Mouse (Mus musculus) E14TG2a.4 (cell line): ENCODE measurements at regions not wholly inside any gene's neighbourhood (a gene's known extent, or its start where the extent isn't known, plus 50 kb on each side); places are given as distances from the start of the nearest gene placed in this dataset.

Experiments
- H3K27me3 ChIP-seq: 2 replicates; pipeline ENCODE4 v1.6.1; 2014; ENCODE audit warnings: low read length, control low read depth; ENCODE audit not compliant: insufficient read depth
- H3K36me3 ChIP-seq: 2 replicates; pipeline ENCODE4 v1.6.1; 2014; ENCODE audit warnings: low read length, control low read depth; ENCODE audit not compliant: insufficient read depth
- H3K4me1 ChIP-seq: replicated peaks from 2 replicates; pipeline ENCODE4 v1.6.1; 2014; ENCODE audit warnings: low read depth, low read length, control low read depth
- H3K4me3 ChIP-seq: replicated peaks from 2 replicates; pipeline ENCODE4 v1.5.1; 2014; ENCODE audit warnings: mild to moderate bottlenecking, low read length
- H3K9me3 ChIP-seq: 2 replicates; pipeline ENCODE4 v1.6.1; 2014; ENCODE audit warnings: low read length, control low read depth
- CTCF ChIP-seq: conservative IDR thresholded peaks from 2 replicates; pipeline ENCODE4 v1.5.1; 2014; ENCODE audit warnings: low read length
- NANOG ChIP-seq: IDR thresholded peaks from 2 replicates; pipeline ENCODE4 v1.6.1; 2014; ENCODE audit warnings: borderline replicate concordance, low read length, mixed read lengths
- POU5F1 ChIP-seq: IDR thresholded peaks from 2 replicates; pipeline ENCODE4 v1.6.1; 2014; ENCODE audit warnings: low read length, borderline replicate concordance

- Histone ChIP-seq H3K36me3 (no peaks in the 10 kb centered on the region), H3K9me3 (no peaks in the 10 kb centered on the region; the same call in 1 of the 2 replicates), H3K27me3 (no peaks in the 10 kb centered on the region), H3K4me3 (no peak overlapping the region), H3K4me1 (no peaks in the 10 kb centered on the region)
- no peak for TF ChIP-seq CTCF
- no peak for TF ChIP-seq NANOG
- no peak for TF ChIP-seq POU5F1
These were observed 536.5 kb downstream of the Btbd3 start for GRCm38 (mm10) chr2:138792711-138793450.

GRCm38 (mm10) chr2:138806196-138806595 lies 549.8 kb downstream of the Btbd3 start:
- H3K4me3 ChIP-seq, result no peak overlapping the region
- H3K27me3 ChIP-seq, result no peaks in the 10 kb centered on the region
- TF ChIP-seq CTCF (no peak), NANOG (no peak), POU5F1 (no peak)
- H3K4me1 ChIP-seq, result no peaks in the 10 kb centered on the region
- H3K9me3 ChIP-seq, result no peaks in the 10 kb centered on the region
- no peaks in the 10 kb centered on the region for H3K36me3 ChIP-seq

- Histone ChIP-seq H3K4me3 (no peak overlapping the region), H3K4me1 (no peaks in the 10 kb centered on the region), H3K27me3 (no peaks in the 10 kb centered on the region), H3K36me3 (no peaks in the 10 kb centered on the region), H3K9me3 (no peaks in the 10 kb centered on the region)
- TF ChIP-seq POU5F1 (no peak), CTCF (no peak), NANOG (no peak)
These were observed 553.4 kb downstream of the Btbd3 start for GRCm38 (mm10) chr2:138809767-138810166.

- TF ChIP-seq NANOG, result no peak
- no peak for TF ChIP-seq CTCF
- no peak for TF ChIP-seq POU5F1
These were observed 564.1 kb downstream of the Btbd3 start for GRCm38 (mm10) chr2:138820489-138820888.

GRCm38 (mm10) chr2:138824873-138825272 lies 568.5 kb downstream of the Btbd3 start:
- Histone ChIP-seq H3K9me3 (peaks cover 48% of the 10 kb centered on the region), H3K27me3 (no peaks in the 10 kb centered on the region), H3K4me1 (no peaks in the 10 kb centered on the region), H3K4me3 (no peak overlapping the region), H3K36me3 (no peaks in the 10 kb centered on the region)
- TF ChIP-seq NANOG, result no peak
- no peak for TF ChIP-seq POU5F1
- no peak for TF ChIP-seq CTCF

More at GRCm38 (mm10) chr2:138820489-138820888, 564.1 kb downstream of the Btbd3 start:
- Histone ChIP-seq H3K9me3 (peaks cover 31% of the 10 kb centered on the region), H3K4me3 (no peak overlapping the region), H3K36me3 (no peaks in the 10 kb centered on the region), H3K4me1 (no peaks in the 10 kb centered on the region), H3K27me3 (no peaks in the 10 kb centered on the region)

GRCm38 (mm10) chr2:138827813-138828570 lies 571.6 kb downstream of the Btbd3 start:
- Histone ChIP-seq H3K27me3 (no peaks in the 10 kb centered on the region), H3K9me3 (peaks cover 52% of the 10 kb centered on the region), H3K36me3 (no peaks in the 10 kb centered on the region), H3K4me1 (no peaks in the 10 kb centered on the region), H3K4me3 (no peak overlapping the region)
- TF ChIP-seq POU5F1, result no peak
- TF ChIP-seq CTCF, result no peak
- TF ChIP-seq NANOG, result no peak

- Histone ChIP-seq H3K4me3 (no peak overlapping the region), H3K27me3 (no peaks in the 10 kb centered on the region), H3K4me1 (no peaks in the 10 kb centered on the region), H3K9me3 (peaks cover 52% of the 10 kb centered on the region), H3K36me3 (no peaks in the 10 kb centered on the region)
- TF ChIP-seq CTCF, result no peak
- no peak for TF ChIP-seq POU5F1
- no peak for TF ChIP-seq NANOG
These were observed 582.5 kb downstream of the Btbd3 start for GRCm38 (mm10) chr2:138838846-138839245.

- H3K27me3 ChIP-seq, result no peaks in the 10 kb centered on the region
These were observed 602.8 kb downstream of the Btbd3 start for GRCm38 (mm10) chr2:138859121-138859520.

GRCm38 (mm10) chr2:138896563-138896962 lies 597.1 kb upstream of the Sptlc3 start:
- no peak for TF ChIP-seq NANOG
- no peak for TF ChIP-seq POU5F1
- TF ChIP-seq CTCF, result no peak
- H3K9me3 ChIP-seq, result no peaks in the 10 kb centered on the region
- H3K4me1 ChIP-seq, result no peaks in the 10 kb centered on the region
- no peak overlapping the region for H3K4me3 ChIP-seq
- no peaks in the 10 kb centered on the region for H3K27me3 ChIP-seq
- no peaks in the 10 kb centered on the region for H3K36me3 ChIP-seq

More at GRCm38 (mm10) chr2:138859121-138859520, 602.8 kb downstream of the Btbd3 start:
- H3K4me1 ChIP-seq, result no peaks in the 10 kb centered on the region
- H3K9me3 ChIP-seq, result no peaks in the 10 kb centered on the region
- no peaks in the 10 kb centered on the region for H3K36me3 ChIP-seq
- no peak overlapping the region for H3K4me3 ChIP-seq
- TF ChIP-seq NANOG, result no peak
- TF ChIP-seq POU5F1, result no peak
- no peak for TF ChIP-seq CTCF
